Mouse (Mus musculus) testis, adult 2 months (tissue): Measurements from ENCODE around the gene Vps4b.

Source experiments
- CTCF ChIP-seq: fragments of 200-500 bp; IDR thresholded peaks from 2 replicates; pipeline ENCODE4 v1.5.1; 2012; ENCODE audit warnings: low read depth, mild to moderate bottlenecking, inconsistent platforms, low read length, moderate library complexity; ENCODE audit not compliant: control insufficient read depth, insufficient read depth, insufficient replicate concordance
- POLR2A ChIP-seq: fragments of 200-500 bp; IDR thresholded peaks from 2 replicates; pipeline ENCODE4 v1.6.1; 2012; ENCODE audit warnings: low read depth, mild to moderate bottlenecking, inconsistent platforms, low read length, moderate library complexity; ENCODE audit not compliant: control insufficient read depth

DNA sequence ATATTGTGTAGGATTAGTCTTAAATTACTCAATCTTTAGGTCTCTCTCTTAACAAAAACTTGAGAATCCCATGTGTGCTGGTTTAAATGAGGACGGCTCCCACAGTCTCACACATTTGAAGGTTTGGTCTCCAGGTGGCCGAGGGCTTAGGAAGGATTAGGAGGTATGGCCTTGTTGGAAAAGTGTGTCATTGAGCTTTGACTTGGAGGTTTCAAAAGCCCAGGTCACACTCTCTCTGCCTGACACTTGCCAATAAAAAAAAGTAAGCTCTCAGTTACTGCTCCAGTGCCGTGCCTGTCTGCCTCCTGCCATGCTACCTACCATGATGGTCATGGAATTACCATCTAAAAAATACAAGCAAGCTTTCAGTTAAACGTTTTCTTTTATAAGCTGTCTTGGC is 21.6 kb downstream of the Vps4b start:
- TF ChIP-seq POLR2A (no peak), CTCF (no peak)
